Mouse (Mus musculus) midbrain, embryonic 12.5 days (tissue): ENCODE measurements at regions not wholly inside any gene's neighbourhood (a gene's known extent, or its start where the extent isn't known, plus 50 kb on each side); places are given as distances from the start of the nearest gene placed in this dataset.
"Not testable (repeated sequence)": the region's sequence is repeated elsewhere in the genome, so short reads cannot be mapped to it uniquely, and the experiment has no call there.

Experiments used
- ATAC-seq: fragments of 200-750 bp; cut with Nextera tagmentation; 2 replicates; pipeline ENCODE4 v1.8.0; 2017; ENCODE audit warnings: low read depth, moderate TSS enrichment, moderate library complexity; ENCODE audit not compliant: low FRiP score
- H3K27ac ChIP-seq: fragments of 300-500 bp; sonication (generic); replicated peaks from 2 replicates; pipeline ENCODE4 v1.5.1; 2016; ENCODE audit warnings: mild to moderate bottlenecking
- H3K27me3 ChIP-seq: fragments of 300-500 bp; sonication (generic); 2 replicates; pipeline ENCODE4 v1.6.1; 2016; ENCODE audit warnings: mild to moderate bottlenecking
- H3K36me3 ChIP-seq: fragments of 300-500 bp; sonication (generic); 2 replicates; pipeline ENCODE4 v1.6.1; 2016
- H3K4me1 ChIP-seq: fragments of 300-500 bp; sonication (generic); 2 replicates; pipeline ENCODE4 v1.6.1; 2016
- H3K4me2 ChIP-seq: fragments of 300-500 bp; sonication (generic); replicated peaks from 2 replicates; pipeline ENCODE4 v1.6.1; 2016; ENCODE audit warnings: mild to moderate bottlenecking, moderate library complexity
- H3K4me3 ChIP-seq: fragments of 300-500 bp; sonication (generic); 2 replicates; pipeline ENCODE4 v1.5.1; 2016; ENCODE audit warnings: mild to moderate bottlenecking
- H3K9ac ChIP-seq: fragments of 300-500 bp; sonication (generic); replicated peaks from 2 replicates; pipeline ENCODE4 v1.6.1; 2016; ENCODE audit warnings: mild to moderate bottlenecking, moderate library complexity
- H3K9me3 ChIP-seq: fragments of 300-500 bp; sonication (generic); 2 replicates; pipeline ENCODE4 v1.6.1; 2016; ENCODE audit warnings: mild to moderate bottlenecking
- WGBS: fragments of 180-500 bp; shearing (Covaris S2); methylation state at CpG from one replicate; pipeline ENCODE4 v1.1.7; 2016; 5-methylcytosine and 5-hydroxymethylcytosine counted together

DNA sequence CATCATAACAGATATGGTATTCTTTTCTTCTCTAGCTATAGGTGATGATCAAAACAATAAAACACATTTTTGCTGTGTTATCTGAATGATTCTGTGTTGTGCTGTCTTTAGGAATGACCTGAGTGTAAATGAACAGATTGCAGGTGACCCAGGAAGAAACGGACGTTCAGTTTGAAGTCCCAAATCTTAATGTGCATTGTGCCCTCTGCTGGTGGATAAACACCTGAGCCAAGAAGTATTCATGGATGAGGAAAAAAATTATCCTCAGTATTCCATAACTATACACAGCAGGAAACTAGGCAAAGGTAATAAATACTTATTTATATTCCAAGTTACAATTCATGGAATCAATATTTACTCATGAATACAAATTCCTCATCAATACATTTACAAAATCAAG, 384.3 kb upstream of the Dab2 start:
- Histone ChIP-seq H3K27me3 (no peaks in the 10 kb centered on the region), H3K4me2 (no peak overlapping the region), H3K9ac (no peak overlapping the region), H3K4me3 (no peak overlapping the region), H3K27ac (no peak overlapping the region), H3K4me1 (no peaks in the 10 kb centered on the region), H3K36me3 (no peaks in the 10 kb centered on the region), H3K9me3 (no peaks in the 10 kb centered on the region)
- no peak for ATAC-seq
- WGBS = 10% methylated on average over 2 of the region's 2 CpGs

DNA sequence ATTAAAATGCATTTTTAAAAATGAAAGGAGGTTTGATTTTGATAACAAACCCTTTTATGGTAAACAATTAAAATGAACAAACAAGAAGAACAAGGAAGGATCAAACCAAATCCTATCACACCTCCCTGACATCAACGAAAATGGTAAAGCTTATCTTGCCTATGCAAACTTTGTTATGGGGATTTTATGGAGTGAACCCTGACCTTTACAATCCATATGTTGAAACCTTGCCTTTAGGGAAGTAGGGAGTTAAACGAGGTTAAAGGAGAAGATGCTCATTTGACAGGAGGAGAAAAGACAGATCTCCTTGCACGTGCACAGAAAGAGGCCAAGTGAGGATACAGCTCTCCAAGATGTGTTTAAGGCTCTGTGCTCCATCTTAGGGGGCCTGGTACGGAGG, 379.5 kb upstream of the Dab2 start:
- Histone ChIP-seq H3K27ac (no peak overlapping the region), H3K36me3 (no peaks in the 10 kb centered on the region), H3K27me3 (no peaks in the 10 kb centered on the region), H3K9ac (no peak overlapping the region), H3K4me2 (no peak overlapping the region), H3K9me3 (no peaks in the 10 kb centered on the region), H3K4me3 (no peak overlapping the region), H3K4me1 (no peaks in the 10 kb centered on the region)
- WGBS = 69% methylated on average over 4 of the region's 4 CpGs
- no peak for ATAC-seq

DNA sequence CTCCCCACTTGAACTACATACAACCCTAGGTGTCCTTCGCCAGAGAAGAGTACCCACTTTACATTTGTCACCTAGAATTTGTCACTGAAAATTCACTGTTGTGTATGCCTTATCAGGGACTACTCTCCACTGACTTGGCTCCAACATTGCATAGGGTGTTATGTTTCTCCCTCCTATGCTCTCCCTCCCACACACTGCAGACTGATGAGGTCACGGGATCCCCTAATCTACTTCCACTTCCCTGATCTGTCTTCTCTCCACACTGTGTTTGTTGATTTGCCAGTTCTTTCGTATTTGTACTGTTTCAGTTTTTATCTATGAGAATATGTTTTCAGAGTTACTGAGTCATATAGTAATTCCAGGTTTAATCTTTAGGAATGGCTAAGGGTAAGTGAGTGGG, 371.8 kb upstream of the Dab2 start:
- H3K36me3 ChIP-seq = no peaks in the 10 kb centered on the region
- no peak for ATAC-seq

DNA sequence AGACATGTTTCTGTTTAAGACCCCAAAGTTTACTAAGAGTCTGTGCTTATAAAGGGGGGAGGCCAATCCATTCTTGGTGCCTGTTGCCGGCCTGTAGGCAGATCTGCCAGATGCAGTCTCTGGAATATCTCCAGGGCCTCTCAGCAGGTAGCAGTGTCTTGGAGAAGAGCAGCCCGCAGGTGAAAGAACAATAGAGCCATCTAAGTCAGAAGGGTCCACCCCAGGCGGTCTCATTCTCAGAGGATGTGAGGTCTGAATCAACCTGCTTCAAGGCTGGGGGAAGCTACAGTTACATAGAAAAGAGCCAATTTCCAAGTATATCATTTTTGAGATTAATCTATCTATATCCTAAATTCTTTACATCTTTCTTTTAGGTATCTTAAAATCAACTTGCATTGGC, 366.0 kb upstream of the Dab2 start:
- Histone ChIP-seq H3K27ac (no peak overlapping the region), H3K9ac (no peak overlapping the region), H3K4me3 (no peak overlapping the region), H3K36me3 (no peaks in the 10 kb centered on the region), H3K4me2 (no peak overlapping the region), H3K4me1 (no peaks in the 10 kb centered on the region), H3K27me3 (no peaks in the 10 kb centered on the region), H3K9me3 (no peaks in the 10 kb centered on the region)
- ATAC-seq = no peak
- 22% methylated on average over 3 of the region's 3 CpGs for WGBS

More for the DNA sequence above, 371.8 kb upstream of the Dab2 start:
- Histone ChIP-seq H3K27ac (no peak overlapping the region), H3K4me3 (no peak overlapping the region), H3K4me2 (no peak overlapping the region), H3K27me3 (no peaks in the 10 kb centered on the region), H3K9ac (no peak overlapping the region), H3K9me3 (no peaks in the 10 kb centered on the region), H3K4me1 (no peaks in the 10 kb centered on the region)
- WGBS = 80% methylated on average over 3 of the region's 3 CpGs

DNA sequence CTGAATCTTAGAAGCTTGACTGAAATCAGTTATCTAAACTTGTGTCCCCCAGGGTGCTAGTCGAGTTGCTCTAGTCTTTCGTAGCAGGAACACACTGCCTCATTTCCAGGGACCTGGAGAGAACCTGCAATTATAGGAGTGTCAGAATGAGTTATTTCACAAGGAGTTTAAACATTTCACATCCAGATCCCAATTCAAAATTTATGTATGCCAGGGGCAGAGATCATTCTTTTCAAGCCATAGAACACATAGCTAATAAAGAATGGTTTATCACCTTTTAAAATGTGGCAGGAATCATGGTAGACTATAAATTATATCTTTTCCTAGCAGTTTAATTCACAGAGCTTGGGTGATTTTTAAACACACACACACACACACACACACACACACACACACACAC, 358.6 kb upstream of the Dab2 start:
- ATAC-seq = no peak
- no peaks in the 10 kb centered on the region for H3K27me3 ChIP-seq
- no peaks in the 10 kb centered on the region for H3K9me3 ChIP-seq
- WGBS = 76% methylated on average over 2 of the region's 2 CpGs
- H3K27ac ChIP-seq = no peak overlapping the region
- no peak overlapping the region for H3K4me3 ChIP-seq
- H3K9ac ChIP-seq = no peak overlapping the region
- H3K36me3 ChIP-seq = no peaks in the 10 kb centered on the region
- H3K4me1 ChIP-seq = no peaks in the 10 kb centered on the region
- no peak overlapping the region for H3K4me2 ChIP-seq

DNA sequence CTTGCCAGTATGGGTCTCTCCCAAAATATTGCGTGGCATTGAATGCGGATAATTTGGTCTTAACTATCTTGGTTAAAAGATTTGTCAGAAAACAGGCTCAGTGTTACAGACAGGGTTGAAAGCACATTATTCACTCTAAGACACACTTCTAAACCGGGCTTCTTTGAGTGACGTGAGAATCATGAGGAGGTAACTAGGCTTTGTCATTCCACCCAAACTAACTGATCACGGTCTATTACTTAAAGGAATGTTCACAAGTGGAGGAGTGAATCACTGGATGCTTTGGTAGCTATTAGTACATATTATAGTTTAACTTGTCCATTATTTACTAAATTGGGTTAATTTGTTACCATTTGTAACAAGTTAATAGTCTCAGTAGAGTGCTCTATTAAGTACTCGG, 352.9 kb upstream of the Dab2 start:
- no peak for ATAC-seq
- no peak overlapping the region for H3K4me2 ChIP-seq
- no peaks in the 10 kb centered on the region for H3K36me3 ChIP-seq
- no peaks in the 10 kb centered on the region for H3K9me3 ChIP-seq
- H3K4me3 ChIP-seq = no peak overlapping the region
- 90% methylated on average over 6 of the region's 6 CpGs for WGBS
- no peak overlapping the region for H3K9ac ChIP-seq
- H3K27ac ChIP-seq = no peak overlapping the region
- H3K4me1 ChIP-seq = no peaks in the 10 kb centered on the region
- H3K27me3 ChIP-seq = no peaks in the 10 kb centered on the region

DNA sequence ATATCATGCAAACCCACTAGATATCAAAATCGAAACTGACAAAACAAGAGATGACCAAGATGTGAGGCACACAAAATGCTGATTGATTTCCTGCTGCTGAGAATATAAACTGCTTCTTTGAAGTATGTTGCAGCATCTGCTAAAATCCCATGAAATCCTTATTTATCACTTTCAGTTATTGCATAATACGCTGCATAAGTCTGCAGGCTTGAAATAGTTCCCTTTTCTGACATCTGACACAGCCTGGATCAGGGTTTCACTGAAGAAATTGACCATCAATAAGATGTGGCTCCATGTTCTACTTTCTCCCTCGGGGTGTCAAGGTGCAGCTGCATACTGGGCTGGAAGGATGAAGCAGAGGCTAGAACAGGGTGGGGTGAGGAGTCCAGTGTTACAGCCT, 348.7 kb upstream of the Dab2 start:
- Histone ChIP-seq H3K27ac (no peak overlapping the region), H3K9me3 (no peaks in the 10 kb centered on the region), H3K36me3 (no peaks in the 10 kb centered on the region), H3K4me2 (no peak overlapping the region), H3K27me3 (no peaks in the 10 kb centered on the region), H3K4me1 (no peaks in the 10 kb centered on the region), H3K4me3 (no peak overlapping the region), H3K9ac (no peak overlapping the region)
- no peak for ATAC-seq
- 83% methylated on average over 3 of the region's 3 CpGs for WGBS

DNA sequence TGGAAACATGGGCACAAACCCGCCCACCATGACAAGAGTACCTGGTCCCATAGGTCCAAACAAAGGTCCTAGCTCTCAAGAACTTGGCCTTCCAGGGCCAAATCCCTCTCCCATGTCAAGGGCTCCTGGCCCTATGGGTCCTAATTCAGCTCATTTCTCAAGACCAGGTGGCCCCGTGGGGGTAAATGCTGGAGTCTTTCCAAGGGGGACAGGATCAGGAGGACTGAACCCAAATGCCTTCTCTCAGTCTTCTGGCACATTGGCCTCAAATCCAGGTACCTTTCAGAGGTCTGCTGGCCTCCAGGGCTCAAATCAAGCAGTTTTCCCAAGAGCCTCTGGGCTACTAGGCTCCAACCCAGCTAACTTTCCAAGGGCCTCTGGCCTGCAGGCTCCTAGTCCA, 347.9 kb upstream of the Dab2 start:
- H3K36me3 ChIP-seq, ATAC-seq, H3K9me3 ChIP-seq, H3K4me3 ChIP-seq, H3K27me3 ChIP-seq, H3K9ac ChIP-seq, H3K27ac ChIP-seq, H3K4me2 ChIP-seq, H3K4me1 ChIP-seq: not testable (repeated sequence)
- 93% methylated on average over 2 of the region's 2 CpGs for WGBS

DNA sequence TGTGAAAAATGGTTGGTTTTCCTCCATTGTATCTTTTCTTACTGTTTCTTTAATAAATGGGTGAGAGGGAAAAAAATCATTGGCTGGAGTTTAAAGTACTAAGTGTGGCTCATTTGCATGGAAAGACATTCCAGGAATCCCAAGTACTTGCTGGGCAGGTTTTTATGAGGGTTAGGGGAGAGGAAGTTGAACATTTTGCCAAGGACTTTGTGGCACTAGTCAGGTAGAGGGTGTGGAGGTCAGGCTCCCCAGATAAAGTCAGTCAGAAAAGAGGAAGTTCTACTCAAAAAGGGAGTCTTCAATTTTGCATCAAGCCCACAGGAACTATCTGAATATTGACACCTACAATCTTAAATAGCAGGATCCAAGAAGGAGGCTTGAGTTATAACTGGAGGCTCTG, 346.5 kb upstream of the Dab2 start:
- H3K4me3 ChIP-seq = no peak overlapping the region
- H3K27ac ChIP-seq = no peak overlapping the region
- no peaks in the 10 kb centered on the region for H3K9me3 ChIP-seq
- no peaks in the 10 kb centered on the region for H3K4me1 ChIP-seq
- no peak overlapping the region for H3K4me2 ChIP-seq
- H3K27me3 ChIP-seq = no peaks in the 10 kb centered on the region
- ATAC-seq = no peak
- no peak overlapping the region for H3K9ac ChIP-seq
- no peaks in the 10 kb centered on the region for H3K36me3 ChIP-seq

DNA sequence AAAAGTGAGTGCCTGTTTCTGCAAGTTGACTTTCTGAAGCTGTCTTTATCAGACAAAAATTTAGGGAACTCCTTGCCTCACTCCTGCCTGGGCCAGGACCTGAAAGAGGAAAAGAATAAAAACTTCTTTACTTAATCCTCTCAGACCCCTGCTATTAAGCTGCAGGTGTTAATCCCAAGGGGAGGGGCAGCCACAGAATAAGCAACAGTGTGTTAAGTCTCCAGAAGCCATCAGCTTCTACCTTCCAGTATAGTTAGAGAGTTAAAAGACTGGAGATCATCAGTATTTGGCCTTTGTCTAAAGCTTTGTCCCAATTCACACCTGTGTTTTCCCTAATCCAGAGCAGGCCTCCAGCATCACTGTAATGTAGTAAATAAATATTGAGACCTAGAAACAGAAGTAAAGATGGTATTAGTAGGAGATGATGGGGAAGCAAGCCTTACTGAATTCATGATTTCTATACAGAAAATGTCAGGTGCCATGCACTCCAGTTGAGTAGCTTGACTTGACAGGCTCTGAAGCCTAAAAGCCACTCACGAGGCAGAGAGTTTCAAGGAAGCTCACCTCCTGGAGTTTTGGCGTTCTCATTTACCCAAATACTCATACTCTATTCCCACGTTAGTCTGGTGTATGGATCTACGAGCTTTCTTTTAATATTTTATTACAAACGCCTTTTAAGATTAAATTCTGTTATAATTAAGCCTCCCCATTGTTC, 308.1 kb upstream of the Dab2 start:
- 66% methylated on average over 5 of the region's 5 CpGs for WGBS
- no peak for ATAC-seq
- H3K9me3 ChIP-seq = no peaks in the 10 kb centered on the region

DNA sequence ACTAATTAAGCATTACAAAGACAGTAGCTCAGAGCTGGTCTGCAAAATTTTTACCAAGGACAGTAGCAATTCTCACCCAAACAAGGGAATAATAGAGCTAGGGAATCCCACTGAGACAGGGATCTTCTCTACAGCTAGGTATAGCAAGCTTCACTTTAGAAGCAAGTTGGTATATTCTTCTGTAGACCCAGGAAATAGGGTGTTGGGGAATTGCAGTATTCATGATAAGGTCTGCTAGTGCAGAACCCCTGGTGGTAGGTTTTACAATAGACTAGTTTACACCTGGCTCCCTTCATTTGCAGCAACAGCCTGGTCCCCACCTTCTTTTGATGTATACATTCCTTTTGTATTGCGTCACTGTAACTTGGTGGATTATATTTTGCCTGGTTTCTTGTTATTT, 307.4 kb upstream of the Dab2 start:
- not testable (repeated sequence) for ATAC-seq, H3K4me3 ChIP-seq, H3K9ac ChIP-seq, H3K27me3 ChIP-seq, H3K4me2 ChIP-seq, H3K4me1 ChIP-seq, H3K36me3 ChIP-seq, H3K9me3 ChIP-seq, H3K27ac ChIP-seq
- 97% methylated on average over 1 of the region's 1 CpGs for WGBS

More for the DNA sequence above, 308.1 kb upstream of the Dab2 start:
- H3K36me3 ChIP-seq = no peaks in the 10 kb centered on the region
- H3K4me1 ChIP-seq = no peaks in the 10 kb centered on the region
- H3K4me2 ChIP-seq = no peak overlapping the region
- H3K4me3 ChIP-seq = no peak overlapping the region
- H3K27ac ChIP-seq = no peak overlapping the region
- no peaks in the 10 kb centered on the region for H3K27me3 ChIP-seq
- H3K9ac ChIP-seq = no peak overlapping the region

DNA sequence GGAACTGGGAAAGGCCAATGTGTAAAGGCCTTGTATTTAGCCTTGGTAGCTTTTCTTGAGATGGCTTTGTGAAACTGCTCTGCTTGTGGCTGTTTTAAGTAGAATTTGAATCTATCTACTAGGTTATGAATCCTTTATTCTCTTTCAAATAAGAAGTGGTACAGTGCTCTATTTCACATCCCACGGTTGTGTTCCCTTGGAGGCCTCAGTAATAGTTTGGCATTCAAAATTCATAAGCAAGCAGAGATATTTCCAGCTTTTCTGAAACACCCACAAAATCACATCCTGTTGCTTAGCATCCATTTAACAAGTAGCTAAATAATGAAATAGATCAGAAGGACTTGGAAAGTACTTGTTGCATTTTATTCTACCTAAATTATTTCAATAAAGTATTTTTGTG, 298.8 kb upstream of the Dab2 start:
- Histone ChIP-seq H3K27me3 (no peaks in the 10 kb centered on the region), H3K4me1 (no peaks in the 10 kb centered on the region), H3K9me3 (no peaks in the 10 kb centered on the region), H3K4me3 (no peak overlapping the region), H3K9ac (no peak overlapping the region), H3K4me2 (no peak overlapping the region), H3K27ac (no peak overlapping the region), H3K36me3 (no peaks in the 10 kb centered on the region)
- no peak for ATAC-seq
- WGBS = 85% methylated on average over 1 of the region's 1 CpGs

DNA sequence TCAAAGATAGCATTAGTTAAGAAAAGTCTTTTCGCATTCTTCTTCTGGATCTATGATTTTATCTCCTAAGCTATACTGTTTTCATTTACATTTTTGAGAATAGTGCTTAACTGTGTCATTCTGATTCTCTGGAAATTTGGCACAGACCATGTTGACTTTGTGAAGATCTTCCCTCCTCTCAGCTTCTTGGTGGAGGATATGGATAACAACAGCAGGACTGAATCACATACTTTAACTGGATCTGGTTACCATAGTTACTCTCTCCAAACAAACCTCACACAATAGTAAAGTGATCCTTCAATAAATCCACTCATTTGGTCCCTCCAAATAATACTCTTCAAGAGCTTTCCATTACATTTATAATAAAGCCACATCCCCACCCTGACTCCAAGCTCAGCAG, 298.2 kb upstream of the Dab2 start:
- no peak overlapping the region for H3K4me3 ChIP-seq
- H3K27me3 ChIP-seq = no peaks in the 10 kb centered on the region
- H3K36me3 ChIP-seq = no peaks in the 10 kb centered on the region
- peak; percentile 44; the same call in 1 of the 2 replicates for ATAC-seq
- no peak overlapping the region for H3K4me2 ChIP-seq
- H3K27ac ChIP-seq = no peak overlapping the region
- no peaks in the 10 kb centered on the region for H3K9me3 ChIP-seq
- H3K9ac ChIP-seq = no peak overlapping the region
- WGBS = 87% methylated on average over 1 of the region's 1 CpGs
- H3K4me1 ChIP-seq = no peaks in the 10 kb centered on the region
